Mouse (Mus musculus): ENCODE measurements at regions not wholly inside any gene's neighbourhood (a gene's known extent, or its start where the extent isn't known, plus 50 kb on each side); places are given as distances from the start of the nearest gene placed in this dataset.
"Not testable (repeated sequence)": the region's sequence is repeated elsewhere in the genome, so short reads cannot be mapped to it uniquely, and the experiment has no call there.

DNA sequence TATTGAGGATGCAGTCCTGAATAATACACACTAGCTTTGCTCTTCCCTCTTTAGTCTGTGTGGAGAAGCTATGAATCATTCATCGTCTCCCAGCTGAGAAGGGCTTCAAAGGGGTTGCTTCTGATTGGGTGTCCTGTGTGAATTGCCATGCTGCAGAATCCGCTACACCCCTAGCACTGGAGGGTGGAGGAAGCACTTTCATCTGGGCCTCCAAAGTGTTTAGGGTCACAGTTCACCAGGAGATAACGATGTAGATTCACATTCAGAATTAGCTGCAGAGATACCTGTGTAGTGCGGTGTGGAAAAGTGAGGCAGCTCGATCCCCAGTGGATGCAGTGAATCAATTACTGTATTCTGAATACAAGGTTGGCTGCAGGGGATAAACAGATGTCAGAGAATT is 301.2 kb upstream of the Ednrb start:
- WGBS = 39% methylated on average over 5 of the region's 5 CpGs
- H3K27ac ChIP-seq (ENCODE audit: insufficient read depth, low read depth, low read length) = no peak overlapping the region
- H3K27me3 ChIP-seq (replicated peaks; ENCODE audit: control insufficient read depth, insufficient read depth, low read length) = no peaks in the 10 kb centered on the region
- H3K4me1 ChIP-seq (ENCODE audit: control insufficient read depth, insufficient read depth, low read length) = no peaks in the 10 kb centered on the region
- no peak overlapping the region for H3K4me3 ChIP-seq (ENCODE audit: insufficient read depth, low read depth, low read length)
- H3K36me3 ChIP-seq (ENCODE audit: control insufficient read depth, insufficient read depth, low read length) = no peaks in the 10 kb centered on the region
- no peak for TF ChIP-seq CTCF (conservative IDR thresholded peaks at IDR 0.05; ENCODE audit: insufficient read depth, insufficient read length, low read depth, low read length)
- no peak for TF ChIP-seq POLR2A (IDR thresholded peaks at IDR 0.05; ENCODE audit: low read depth, low read length)
- no peak for DNase-seq

DNA sequence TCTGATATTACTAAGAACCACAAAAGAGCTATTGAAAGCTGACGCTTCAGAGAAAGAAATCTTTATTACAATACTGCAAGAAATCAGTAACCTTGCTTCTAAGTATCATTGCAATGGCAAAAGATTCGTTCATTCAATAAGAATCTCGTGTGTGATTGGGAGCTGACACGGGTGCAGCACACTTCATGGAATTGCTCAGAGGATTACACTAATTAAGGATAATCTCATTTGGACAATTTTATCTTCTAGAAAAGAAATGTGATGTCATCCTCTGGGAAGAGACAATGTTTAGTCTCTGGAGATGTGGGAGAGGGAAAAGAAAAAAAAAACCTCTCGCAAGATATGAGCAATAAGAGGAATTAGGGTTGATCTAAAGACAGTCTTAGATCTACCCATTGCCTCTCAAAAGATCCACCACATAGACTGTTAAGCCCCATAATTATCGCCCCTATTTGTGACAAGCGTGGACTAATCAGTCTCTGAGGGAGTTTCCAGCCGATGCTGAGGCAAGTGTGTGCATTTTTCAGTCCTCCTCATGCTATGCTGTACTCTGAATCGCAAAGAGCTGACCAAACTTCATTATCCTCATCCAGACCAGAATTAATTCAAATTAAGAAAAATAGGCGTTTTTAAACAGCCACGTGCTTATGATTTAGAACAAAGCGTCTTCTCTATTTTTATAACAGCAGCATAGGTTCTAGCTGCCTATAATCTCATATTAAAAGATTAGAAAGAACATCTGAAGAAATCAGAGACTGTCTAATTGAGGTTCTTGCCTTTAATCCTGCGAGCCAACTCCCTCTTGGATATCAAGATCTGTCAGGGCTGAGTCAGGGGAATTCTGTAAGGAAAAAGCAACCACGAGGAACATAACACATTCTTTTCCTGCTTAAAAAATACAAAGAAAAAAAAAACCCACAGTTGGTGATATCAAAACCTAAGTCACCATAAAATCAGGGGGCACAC is 271.1 kb upstream of the Ednrb start:
- no peaks in the 10 kb centered on the region for H3K27me3 ChIP-seq (replicated peaks; ENCODE audit: control insufficient read depth, insufficient read depth, low read length)
- no peak overlapping the region for H3K4me3 ChIP-seq (ENCODE audit: insufficient read depth, low read depth, low read length)
- H3K4me1 ChIP-seq (ENCODE audit: control insufficient read depth, insufficient read depth, low read length) = no peaks in the 10 kb centered on the region
- TF ChIP-seq CTCF (conservative IDR thresholded peaks at IDR 0.05; ENCODE audit: insufficient read depth, insufficient read length, low read depth, low read length) (no peak), POLR2A (IDR thresholded peaks at IDR 0.05; ENCODE audit: low read depth, low read length) (no peak)
- 85% methylated on average over 14 of the region's 14 CpGs for WGBS
- no peaks in the 10 kb centered on the region for H3K36me3 ChIP-seq (ENCODE audit: control insufficient read depth, insufficient read depth, low read length)
- H3K27ac ChIP-seq (ENCODE audit: insufficient read depth, low read depth, low read length) = no peak overlapping the region
- DNase-seq = no peak

DNA sequence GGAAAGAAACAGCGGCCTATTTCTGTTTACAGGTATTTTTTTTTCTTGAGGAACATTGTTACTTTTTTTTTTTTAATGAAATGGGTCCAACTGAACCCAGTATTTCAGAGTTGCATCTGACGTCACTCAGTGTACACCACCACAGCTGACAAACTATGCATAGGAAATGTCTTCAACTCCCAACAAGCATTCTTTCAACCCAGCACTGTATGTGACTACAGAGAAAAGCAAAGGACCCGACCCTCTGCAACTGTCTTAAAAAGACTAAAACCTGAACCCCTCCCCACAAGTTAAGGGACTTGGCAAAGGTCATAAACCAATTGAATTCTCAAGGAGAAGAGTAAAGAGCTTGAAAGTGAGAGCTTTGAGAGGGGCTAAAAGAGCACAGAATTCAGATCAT is 270.0 kb upstream of the Ednrb start:
- 69% methylated on average over 3 of the region's 3 CpGs for WGBS
- Histone ChIP-seq H3K4me1 (ENCODE audit: control insufficient read depth, insufficient read depth, low read length) (no peaks in the 10 kb centered on the region), H3K27ac (ENCODE audit: insufficient read depth, low read depth, low read length) (no peak overlapping the region), H3K36me3 (ENCODE audit: control insufficient read depth, insufficient read depth, low read length) (no peaks in the 10 kb centered on the region), H3K4me3 (ENCODE audit: insufficient read depth, low read depth, low read length) (no peak overlapping the region), H3K27me3 (replicated peaks; ENCODE audit: control insufficient read depth, insufficient read depth, low read length) (no peaks in the 10 kb centered on the region)
- no peak for DNase-seq
- TF ChIP-seq POLR2A (IDR thresholded peaks at IDR 0.05; ENCODE audit: low read depth, low read length) = no peak
- TF ChIP-seq CTCF (conservative IDR thresholded peaks at IDR 0.05; ENCODE audit: insufficient read depth, insufficient read length, low read depth, low read length) = no peak

DNA sequence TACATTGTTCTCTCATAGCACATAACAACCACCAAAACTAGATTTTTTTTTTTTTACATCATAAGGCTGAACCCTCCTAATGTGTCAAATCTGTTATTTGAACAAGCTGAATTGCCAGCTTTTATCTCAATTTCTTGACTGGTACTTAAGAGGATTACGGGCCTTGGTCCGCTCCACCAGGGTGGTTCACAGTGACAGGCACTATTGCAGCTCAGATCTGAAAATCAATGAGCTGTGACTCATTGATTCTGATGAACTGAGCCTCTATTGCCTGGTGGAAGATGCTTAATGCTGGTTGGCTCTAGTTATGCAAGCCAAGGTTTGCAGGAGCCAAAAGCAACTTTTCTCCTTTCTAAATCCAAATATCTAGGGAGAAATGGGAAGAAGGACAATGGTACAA is 269.2 kb upstream of the Ednrb start:
- H3K36me3 ChIP-seq (ENCODE audit: control insufficient read depth, insufficient read depth, low read length) = no peaks in the 10 kb centered on the region
- H3K27ac ChIP-seq (ENCODE audit: insufficient read depth, low read depth, low read length) = no peak overlapping the region
- TF ChIP-seq CTCF (conservative IDR thresholded peaks at IDR 0.05; ENCODE audit: insufficient read depth, insufficient read length, low read depth, low read length) (no peak), POLR2A (IDR thresholded peaks at IDR 0.05; ENCODE audit: low read depth, low read length) (no peak)
- DNase-seq = no peak
- 58% methylated on average over 2 of the region's 2 CpGs for WGBS
- H3K4me1 ChIP-seq (ENCODE audit: control insufficient read depth, insufficient read depth, low read length) = no peaks in the 10 kb centered on the region
- H3K4me3 ChIP-seq (ENCODE audit: insufficient read depth, low read depth, low read length) = no peak overlapping the region
- no peaks in the 10 kb centered on the region for H3K27me3 ChIP-seq (replicated peaks; ENCODE audit: control insufficient read depth, insufficient read depth, low read length)

- H3K4me3 ChIP-seq (ENCODE audit: insufficient read depth, low read depth, low read length) = no peak overlapping the region
- no peak for TF ChIP-seq POLR2A (IDR thresholded peaks at IDR 0.05; ENCODE audit: low read depth, low read length)
- no peak for TF ChIP-seq CTCF (conservative IDR thresholded peaks at IDR 0.05; ENCODE audit: insufficient read depth, insufficient read length, low read depth, low read length)
- 97% methylated on average over 2 of the region's 2 CpGs for WGBS
Measured at GRCm38 (mm10) chr14:104086381-104086780, 242.2 kb upstream of the Ednrb start.

DNA sequence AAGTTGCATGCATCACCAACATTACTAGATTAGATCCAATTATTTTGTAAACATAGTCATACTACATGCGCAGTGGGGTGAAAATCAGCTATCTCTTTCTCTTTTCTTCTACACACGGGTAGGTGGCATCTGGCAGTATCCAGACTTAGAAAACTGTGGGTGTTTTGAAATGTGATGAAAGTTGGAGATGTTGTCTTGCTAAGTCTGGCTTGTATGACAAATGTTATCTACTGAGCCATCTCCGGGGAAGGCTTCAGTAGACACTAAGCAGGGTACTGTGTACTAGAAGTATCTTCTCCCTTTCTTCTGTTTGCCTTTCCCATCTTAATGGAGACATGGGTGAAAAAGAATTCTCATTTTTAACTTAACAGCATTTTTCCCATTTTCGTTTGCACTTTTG is 220.0 kb upstream of the Ednrb start:
- not testable (repeated sequence) for H3K36me3 ChIP-seq (ENCODE audit: control insufficient read depth, insufficient read depth, low read length); H3K27ac ChIP-seq (ENCODE audit: insufficient read depth, low read depth, low read length); H3K4me1 ChIP-seq (ENCODE audit: control insufficient read depth, insufficient read depth, low read length); H3K27me3 ChIP-seq (replicated peaks; ENCODE audit: control insufficient read depth, insufficient read depth, low read length); H3K4me3 ChIP-seq (ENCODE audit: insufficient read depth, low read depth, low read length); DNase-seq
- WGBS = 50% methylated on average over 1 of the region's 4 CpGs

More at GRCm38 (mm10) chr14:104086381-104086780, 242.2 kb upstream of the Ednrb start:
- no peaks in the 10 kb centered on the region for H3K27me3 ChIP-seq (replicated peaks; ENCODE audit: control insufficient read depth, insufficient read depth, low read length)
- H3K36me3 ChIP-seq (ENCODE audit: control insufficient read depth, insufficient read depth, low read length) = no peaks in the 10 kb centered on the region
- H3K27ac ChIP-seq (ENCODE audit: insufficient read depth, low read depth, low read length) = no peak overlapping the region
- H3K4me1 ChIP-seq (ENCODE audit: control insufficient read depth, insufficient read depth, low read length) = no peaks in the 10 kb centered on the region
- no peak for DNase-seq

DNA sequence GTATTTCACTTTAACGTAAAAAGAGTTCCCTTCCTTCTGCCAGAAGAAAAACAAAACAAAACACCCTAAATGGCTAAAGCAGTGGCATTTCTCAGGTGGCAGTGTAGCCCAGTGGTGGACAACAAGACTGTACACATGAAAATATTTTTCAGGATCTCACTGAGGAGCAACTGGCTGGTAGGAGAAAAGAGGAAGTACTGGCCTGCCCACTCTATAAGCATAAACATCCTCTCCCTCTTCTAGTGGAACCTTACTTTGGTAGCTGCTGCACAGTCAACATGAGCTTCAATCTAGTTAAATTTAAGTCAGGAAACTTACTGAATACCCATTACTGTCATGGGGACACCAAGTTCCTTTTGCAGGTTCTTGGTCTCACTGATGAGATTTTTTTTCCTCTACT is 209.5 kb upstream of the Ednrb start:
- 69% methylated on average over 1 of the region's 1 CpGs for WGBS
- H3K4me3 ChIP-seq (ENCODE audit: insufficient read depth, low read depth, low read length) = no peak overlapping the region

More for the DNA sequence above, 209.5 kb upstream of the Ednrb start:
- H3K27ac ChIP-seq (ENCODE audit: insufficient read depth, low read depth, low read length) = no peak overlapping the region
- H3K36me3 ChIP-seq (ENCODE audit: control insufficient read depth, insufficient read depth, low read length) = no peaks in the 10 kb centered on the region
- no peaks in the 10 kb centered on the region for H3K4me1 ChIP-seq (ENCODE audit: control insufficient read depth, insufficient read depth, low read length)
- TF ChIP-seq POLR2A (IDR thresholded peaks at IDR 0.05; ENCODE audit: low read depth, low read length) (no peak), CTCF (conservative IDR thresholded peaks at IDR 0.05; ENCODE audit: insufficient read depth, insufficient read length, low read depth, low read length) (no peak)
- no peaks in the 10 kb centered on the region for H3K27me3 ChIP-seq (replicated peaks; ENCODE audit: control insufficient read depth, insufficient read depth, low read length)
- no peak for DNase-seq

Measured in kidney, adult 2 months (tissue).